Mouse (Mus musculus): ENCODE measurements around the gene Calml4.
"Not testable (repeated sequence)": the region's sequence is repeated elsewhere in the genome, so short reads cannot be mapped to it uniquely, and the experiment has no call there.

Calml4 gene

GRCm38 (mm10) chr9:62857719-62858261, at the start of gene Calml4:
Calml4 (plus strand) TSS chr9:62858080.
- no peak for DNase-seq (ENCODE audit: low read depth in 2 of 2, low spot score in 2 of 2)

DNA sequence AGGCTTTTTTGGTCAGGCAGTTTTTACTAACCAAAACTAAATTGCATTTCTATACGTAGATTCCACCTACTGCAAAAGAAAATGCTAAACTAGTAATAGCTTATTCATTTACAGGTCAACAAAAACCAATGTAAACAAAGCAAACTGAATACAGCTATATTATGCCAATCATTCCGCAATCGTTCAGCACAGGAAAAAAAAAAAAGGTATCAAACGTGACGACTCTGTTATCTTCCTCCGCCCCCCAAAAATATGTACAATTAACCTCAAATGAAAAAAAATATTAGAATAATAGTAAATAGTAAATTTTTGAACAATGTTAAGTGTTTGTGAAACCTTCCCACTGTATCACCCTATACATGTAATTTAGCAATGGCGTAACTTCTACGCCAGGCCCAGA, 47.8 kb upstream of the Calml4 start:
- DNase-seq (ENCODE audit: low read depth in 2 of 2, low spot score in 2 of 2) = no peak

DNA sequence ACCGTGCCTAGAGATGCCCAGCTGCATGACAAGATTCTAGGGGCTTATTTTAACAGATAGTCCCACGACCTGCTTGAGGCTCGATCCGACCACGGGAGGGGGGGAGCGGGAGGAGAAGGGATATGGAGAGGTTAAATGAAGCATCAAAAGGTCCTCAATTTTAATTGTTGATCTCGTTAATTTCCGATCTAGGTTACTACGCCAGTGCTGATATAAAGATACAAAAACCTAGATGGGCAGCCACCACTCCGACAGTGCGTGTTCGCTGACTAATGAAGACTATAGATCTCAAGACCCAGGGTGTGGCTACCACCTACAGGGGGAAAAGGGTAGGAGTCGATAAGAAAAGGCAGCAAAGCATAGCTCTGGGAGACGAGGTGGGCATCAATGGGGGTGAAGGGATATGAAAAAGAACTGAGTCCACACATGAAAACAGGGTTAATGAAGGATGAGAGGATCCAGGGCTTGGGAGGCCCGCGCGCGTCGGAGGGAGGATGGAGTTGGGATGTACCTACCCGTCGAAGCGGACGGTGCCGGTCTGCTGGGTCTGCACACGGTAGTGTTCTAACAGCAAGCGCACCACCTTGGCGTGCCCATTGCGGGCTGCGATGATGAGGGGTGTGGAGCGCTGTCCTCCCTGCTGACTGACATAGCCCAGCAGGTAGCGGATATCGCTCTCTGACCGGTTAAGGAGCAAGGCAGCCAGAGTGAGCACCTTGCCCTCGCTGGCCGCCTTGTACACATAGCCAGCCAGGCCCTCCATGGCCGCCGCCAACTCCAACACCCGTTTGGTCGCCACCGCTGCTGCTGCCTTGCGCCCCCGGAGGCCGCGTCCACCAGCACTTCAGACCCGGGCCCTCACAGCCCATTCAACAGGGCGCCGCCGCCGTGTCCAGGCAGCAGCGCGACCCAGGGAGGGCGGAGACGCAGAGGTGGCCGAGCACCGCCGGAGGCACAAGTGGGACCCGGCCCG, 47.1 kb upstream of the Calml4 start:
- peak; percentile 24 to 44 for DNase-seq (ENCODE audit: low read depth in 2 of 2, low spot score in 2 of 2)

DNA sequence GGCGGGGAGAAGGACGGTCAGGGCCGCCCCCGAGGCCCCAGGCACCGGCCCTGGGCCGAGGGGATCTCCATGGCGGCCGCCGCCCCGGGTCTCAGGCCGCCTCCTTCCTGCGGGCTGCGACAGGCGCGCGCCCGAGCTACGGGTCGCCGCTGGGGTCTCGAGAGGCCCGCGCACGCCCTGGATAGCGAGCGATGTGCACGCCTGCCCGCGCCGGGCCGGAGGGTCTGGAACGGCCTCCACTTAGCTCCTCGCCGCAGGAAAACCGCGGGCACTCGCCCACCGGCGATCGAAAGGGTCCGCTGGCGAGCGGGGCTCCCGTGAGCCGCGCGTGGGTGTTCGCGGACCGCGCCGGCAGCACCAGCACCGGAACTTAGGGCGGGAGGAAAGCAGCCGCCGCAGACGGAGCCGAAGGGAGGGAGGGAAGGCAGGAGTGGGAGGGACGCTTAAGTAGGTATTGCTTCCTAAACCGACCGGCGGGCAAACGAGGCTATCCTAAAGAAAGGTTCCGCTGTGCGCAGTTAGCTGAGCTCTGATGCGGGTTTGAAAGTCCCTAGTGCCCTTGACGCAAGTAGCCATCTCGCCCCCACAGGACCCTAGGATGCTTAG, 46.3 kb upstream of the Calml4 start, which contains the start of gene Fem1b:
Fem1b (minus strand) TSS at position 419 of the 606 bp plus-strand sequence.
- peak; percentile 89 to 92 for DNase-seq (ENCODE audit: low read depth in 2 of 2, low spot score in 2 of 2)

DNA sequence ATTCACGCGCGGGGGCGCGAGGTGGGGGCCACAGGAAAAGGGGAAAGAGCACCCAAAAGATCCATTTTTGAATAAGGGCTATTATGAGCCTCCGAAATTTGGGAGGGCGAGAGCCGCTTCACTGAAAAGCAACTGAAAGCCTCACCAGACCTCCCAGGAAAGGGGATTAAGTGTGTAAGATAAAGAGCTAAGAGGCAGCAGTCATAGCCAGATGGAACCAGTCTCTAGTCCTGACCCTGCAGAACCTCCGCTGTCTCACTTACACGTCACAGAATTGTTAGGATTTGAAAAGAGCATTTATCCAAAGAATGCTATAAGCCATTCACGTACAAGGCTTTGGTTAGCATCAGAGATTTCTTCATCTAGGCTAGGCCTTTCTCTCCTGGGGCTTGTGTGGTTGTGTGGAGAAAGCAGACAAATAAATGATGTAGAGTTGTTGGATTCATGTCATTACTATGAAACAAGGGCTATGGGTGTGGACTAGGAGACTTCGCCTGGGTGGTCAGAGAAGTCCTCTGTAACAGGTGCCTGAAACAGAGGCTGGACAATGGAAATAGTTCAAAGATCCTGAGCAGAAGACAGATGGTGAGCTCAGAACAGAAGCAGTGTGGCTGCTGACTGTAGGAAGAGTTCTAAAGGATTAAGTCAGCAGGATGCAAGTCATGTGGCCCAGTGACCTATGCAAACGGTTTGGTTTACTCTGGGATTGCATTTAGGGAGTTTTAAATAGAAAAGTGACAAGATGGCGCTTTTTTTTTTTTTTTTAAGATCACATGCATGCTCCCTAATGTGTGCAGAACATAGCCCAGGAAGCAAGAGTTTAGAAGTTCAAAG, 45.4 kb upstream of the Calml4 start:
- no peak for DNase-seq (ENCODE audit: low read depth in 2 of 2, low spot score in 2 of 2)

DNA sequence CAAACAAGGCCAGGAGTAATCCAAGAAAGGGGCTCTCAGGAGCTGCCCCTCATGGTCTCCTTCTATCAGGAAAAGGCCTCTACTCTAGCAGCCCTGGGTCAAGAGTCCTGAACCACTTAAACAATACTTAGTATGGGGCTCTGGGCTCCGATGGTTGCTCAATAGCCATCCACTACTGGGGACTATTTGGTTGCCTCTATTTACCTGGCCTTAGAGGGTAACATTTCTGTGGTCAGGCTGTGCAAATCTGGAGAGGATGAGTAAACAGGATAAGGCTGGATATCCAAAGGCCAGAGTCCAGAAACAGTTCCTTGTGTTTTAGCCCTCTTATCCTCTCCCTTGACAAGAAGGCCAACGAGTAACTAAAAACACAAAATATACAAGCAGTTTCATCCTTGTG, 43.1 kb upstream of the Calml4 start:
- DNase-seq (ENCODE audit: low read depth in 2 of 2, low spot score in 2 of 2) = no peak

GRCm38 (mm10) chr9:62816323-62817098, 41.4 kb upstream of the Calml4 start:
- no peak for DNase-seq (ENCODE audit: low read depth in 2 of 2, low spot score in 2 of 2)

GRCm38 (mm10) chr9:62817099-62817571, 40.7 kb upstream of the Calml4 start:
- no peak for DNase-seq (ENCODE audit: low read depth in 2 of 2, low spot score in 2 of 2)

DNA sequence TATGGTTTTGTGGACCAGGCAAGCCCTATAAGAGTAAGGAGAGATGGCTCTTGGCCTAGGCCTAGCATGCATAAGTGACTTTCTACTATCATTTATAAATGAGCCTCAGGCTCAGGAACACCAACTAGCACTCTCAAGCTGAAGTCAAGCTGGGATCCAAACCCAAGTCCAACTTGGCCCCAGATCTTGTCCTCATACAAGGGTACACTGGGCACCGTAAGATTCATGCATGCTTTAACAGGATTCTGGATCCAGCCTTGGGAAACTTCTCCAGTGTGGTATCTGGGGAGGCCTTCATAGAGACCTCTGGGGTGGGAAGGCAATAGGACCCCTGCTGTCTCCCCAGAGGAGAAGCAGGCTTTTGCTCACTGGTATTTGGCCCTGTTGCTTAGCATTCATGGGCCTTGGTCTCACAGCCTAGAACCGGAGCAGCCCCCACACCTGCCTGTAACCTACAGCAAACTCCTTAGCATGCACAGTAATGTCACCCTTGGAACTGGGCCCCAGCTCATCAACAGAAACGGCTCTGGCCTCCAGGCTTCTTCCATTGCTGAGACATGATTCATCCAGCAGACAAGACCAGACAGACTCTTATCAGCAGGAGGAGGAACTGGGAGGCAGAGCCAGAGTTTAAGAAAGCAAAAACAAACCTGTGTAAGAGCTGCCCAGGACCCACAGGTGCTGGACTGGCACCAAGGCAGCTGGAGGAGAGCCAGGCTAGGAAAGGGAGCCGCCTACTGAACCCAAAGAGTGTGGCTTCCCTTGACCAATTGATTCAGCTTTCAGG, 39.9 kb upstream of the Calml4 start:
- DNase-seq (ENCODE audit: low read depth in 2 of 2, low spot score in 2 of 2) = no peak

DNA sequence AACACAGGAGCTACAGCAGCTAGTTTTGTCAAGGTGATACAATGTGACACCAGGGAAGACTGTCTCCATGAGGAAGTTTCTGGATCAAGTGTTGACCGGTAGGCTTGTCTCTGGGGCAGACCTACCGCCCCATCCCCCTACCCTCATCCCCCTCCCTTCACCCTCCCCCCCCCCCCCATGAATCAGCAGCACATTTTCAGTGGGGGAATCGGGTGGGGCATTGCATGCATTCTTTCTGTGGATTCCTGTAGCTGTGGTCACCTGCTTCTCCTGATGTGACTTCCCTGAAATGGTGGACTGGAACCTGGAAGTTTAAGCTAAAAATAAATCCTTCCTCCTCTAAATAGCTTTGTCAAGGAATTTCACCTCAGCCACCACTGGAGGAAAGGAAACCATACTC, 38.4 kb upstream of the Calml4 start:
- DNase-seq (ENCODE audit: low read depth in 2 of 2, low spot score in 2 of 2) = no peak

DNA sequence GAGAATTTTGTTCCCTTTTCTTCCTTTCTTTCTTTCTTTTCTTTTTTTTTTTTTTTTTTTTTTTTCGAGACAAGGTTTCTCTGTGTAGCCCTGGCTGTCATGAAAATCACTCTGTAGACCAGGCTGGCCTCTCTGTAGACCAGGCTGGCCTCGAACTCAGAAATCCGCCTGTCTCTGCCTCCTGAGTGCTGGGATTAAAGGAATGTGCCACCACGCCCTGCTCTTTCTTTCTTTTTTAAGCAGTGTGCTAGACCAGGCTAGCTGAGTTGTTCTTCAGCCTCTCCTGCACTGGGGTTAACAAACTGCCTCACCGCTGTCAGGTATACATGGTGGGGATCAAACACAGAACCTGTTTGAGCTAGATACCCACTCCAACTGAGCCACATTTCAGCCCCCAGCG, 38.0 kb upstream of the Calml4 start:
- DNase-seq (ENCODE audit: low read depth in 2 of 2, low spot score in 2 of 2) = not testable (repeated sequence)

GRCm38 (mm10) chr9:62820829-62821228, 37.1 kb upstream of the Calml4 start:
- no peak for DNase-seq (ENCODE audit: low read depth in 2 of 2, low spot score in 2 of 2)

DNA sequence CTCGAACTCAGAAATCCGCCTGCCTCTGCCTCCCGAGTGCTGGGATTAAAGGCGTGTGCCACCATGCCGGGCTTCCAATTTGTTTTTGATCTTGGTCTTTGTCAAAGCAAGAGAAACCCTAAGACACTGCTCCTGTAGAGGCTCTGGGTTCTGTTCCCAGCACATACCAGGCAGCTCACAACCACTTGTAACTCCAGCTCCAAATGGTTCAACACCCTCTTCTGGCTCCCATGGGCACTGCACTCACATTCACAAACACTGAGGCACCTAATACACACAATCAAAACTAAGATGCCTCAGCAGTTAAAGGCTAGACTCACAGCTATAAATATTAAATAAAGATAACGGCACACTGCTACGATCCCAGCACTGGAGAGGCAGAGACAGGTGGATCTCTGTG, 36.1 kb upstream of the Calml4 start:
- no peak for DNase-seq (ENCODE audit: low read depth in 2 of 2, low spot score in 2 of 2)

DNA sequence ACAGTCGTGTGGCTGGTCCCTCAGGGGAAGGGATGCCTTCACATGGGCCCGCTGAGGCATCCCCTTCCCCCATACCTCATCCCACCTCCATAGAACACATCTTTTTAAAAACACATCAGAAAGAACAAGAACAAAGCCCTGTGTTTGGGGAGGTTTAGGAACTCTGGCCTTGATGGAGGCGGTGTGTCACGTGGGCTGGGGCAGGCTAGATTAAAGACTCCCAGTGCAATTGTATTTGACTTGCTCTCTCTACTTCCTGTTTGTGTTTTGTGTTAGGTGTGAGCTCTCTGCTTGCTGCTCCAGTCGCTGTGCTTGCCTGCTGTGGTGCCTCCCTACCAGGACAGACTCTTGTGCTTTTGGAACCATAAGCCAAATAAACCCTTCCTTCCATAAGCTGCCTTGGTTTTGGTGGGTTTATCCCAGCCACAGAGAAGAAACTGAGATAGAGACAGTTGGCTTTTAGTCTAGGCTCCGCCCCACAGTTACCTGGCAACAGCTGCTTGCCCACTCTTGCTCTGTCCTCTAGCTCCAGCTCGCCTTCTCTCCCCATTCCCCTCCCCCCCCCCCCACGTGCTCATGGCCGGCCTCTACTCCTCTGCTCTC, 32.0 kb upstream of the Calml4 start:
- peak in 1 of 2 experiments; percentile 16 for DNase-seq (ENCODE audit: low read depth in 2 of 2, low spot score in 2 of 2)

DNA sequence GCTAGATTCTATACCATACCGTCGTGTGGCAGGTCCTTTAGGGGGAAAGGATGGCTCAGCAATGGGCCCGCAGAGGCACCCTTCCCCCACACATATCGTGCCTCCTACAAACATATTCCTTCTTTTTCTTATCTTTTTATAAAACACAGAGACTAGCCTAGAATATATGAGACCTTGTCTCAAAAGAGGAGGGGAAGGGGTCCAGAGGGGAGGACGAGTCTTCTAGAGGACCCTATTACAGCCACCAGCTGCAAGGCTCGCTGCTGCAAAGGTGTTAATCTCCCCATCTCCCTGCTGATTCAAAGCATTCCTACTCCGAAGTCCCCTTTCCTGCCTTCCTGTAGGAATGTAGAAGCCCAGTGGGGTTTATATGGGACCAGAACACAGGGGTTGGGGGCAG, 31.4 kb upstream of the Calml4 start:
- no peak for DNase-seq (ENCODE audit: low read depth in 2 of 2, low spot score in 2 of 2)

- DNase-seq (ENCODE audit: low read depth in 2 of 2, low spot score in 2 of 2) = no peak
Observed at GRCm38 (mm10) chr9:62827939-62828652, 29.8 kb upstream of the Calml4 start.

- peak; percentile 77 to 83 for DNase-seq (ENCODE audit: low read depth in 2 of 2, low spot score in 2 of 2)
Observed at GRCm38 (mm10) chr9:62828662-62829086, 29.2 kb upstream of the Calml4 start.

GRCm38 (mm10) chr9:62829877-62830276, 28.0 kb upstream of the Calml4 start:
- DNase-seq (ENCODE audit: low read depth in 2 of 2, low spot score in 2 of 2) = no peak

Measured in CD8-positive naive resting alpha-beta T cell, adult 2 months (primary cell).